Mouse (Mus musculus): ENCODE measurements at regions not wholly inside any gene's neighbourhood (a gene's known extent, or its start where the extent isn't known, plus 50 kb on each side); places are given as distances from the start of the nearest gene placed in this dataset.

DNA sequence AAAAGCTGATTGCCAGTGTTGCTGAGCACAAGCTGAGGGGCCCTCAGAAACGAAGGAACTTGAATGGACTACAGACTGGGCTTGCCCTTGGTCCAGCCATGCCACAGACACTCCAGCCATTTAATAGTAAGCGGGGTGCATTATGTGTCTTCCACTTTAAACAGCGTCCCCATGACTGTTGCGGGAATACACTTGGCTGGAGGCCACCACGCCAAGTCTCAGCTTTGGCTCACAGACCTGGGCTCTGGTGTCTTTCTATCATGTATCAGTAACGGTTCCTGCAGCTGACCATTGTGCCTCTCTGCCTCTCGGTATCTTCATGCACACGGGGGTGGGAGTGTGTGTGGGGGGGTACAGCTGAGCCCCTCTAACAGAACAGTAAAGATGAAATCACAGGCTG is 62.0 kb upstream of the Sdk2 start:
- WGBS = 90% methylated on average over 8 of the region's 8 CpGs
- no peak overlapping the region for H3K9ac ChIP-seq (replicated peaks; ENCODE audit: low read length)
- no peaks in the 10 kb centered on the region for H3K36me3 ChIP-seq (replicated peaks; ENCODE audit: control insufficient read depth, insufficient read depth, low read depth, low read length)
- no peak overlapping the region for H3K4me3 ChIP-seq (ENCODE audit: low read depth, low read length)
- no peak overlapping the region for H3K4me2 ChIP-seq (ENCODE audit: low read depth, low read length)
- H3K4me1 ChIP-seq (ENCODE audit: control insufficient read depth, insufficient read depth, low read length) = no peaks in the 10 kb centered on the region
- no peak overlapping the region for H3K27ac ChIP-seq (replicated peaks; ENCODE audit: low read depth, low read length)
- H3K27me3 ChIP-seq (ENCODE audit: control insufficient read depth, insufficient read depth, low read length) = no peaks in the 10 kb centered on the region
- no peak for ATAC-seq (replicated peaks; ENCODE audit: insufficient number of reproducible peaks, low FRiP score, low TSS enrichment, low read depth)
- DNase-seq (ENCODE audit: low spot score) = no peak
- H3K9me3 ChIP-seq (replicated peaks; ENCODE audit: control insufficient read depth, low read length) = no peaks in the 10 kb centered on the region

DNA sequence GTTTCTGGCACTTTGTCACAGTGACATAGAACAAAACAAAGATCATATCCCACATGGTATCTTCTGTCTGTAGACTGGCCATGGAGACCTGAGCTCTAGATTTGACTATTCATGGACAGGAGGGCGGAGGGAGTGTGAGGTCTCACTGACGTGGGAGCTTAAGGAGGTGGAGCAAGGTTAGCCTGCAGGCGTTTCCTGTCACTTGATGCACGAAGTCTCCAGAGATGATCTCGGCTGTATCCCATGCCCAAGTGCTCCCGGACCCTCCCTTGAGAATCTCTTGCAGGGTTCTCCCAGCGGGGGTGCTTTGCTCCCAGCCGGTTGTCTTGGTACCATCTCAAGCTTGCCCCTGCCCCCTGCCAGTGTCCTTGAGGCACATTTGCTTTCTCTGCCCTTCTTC is 60.6 kb upstream of the Sdk2 start:
- no peaks in the 10 kb centered on the region for H3K9me3 ChIP-seq (replicated peaks; ENCODE audit: control insufficient read depth, low read length)
- ATAC-seq (replicated peaks; ENCODE audit: insufficient number of reproducible peaks, low FRiP score, low TSS enrichment, low read depth) (no peak), DNase-seq (ENCODE audit: low spot score) (peak; percentile 8)
- no peaks in the 10 kb centered on the region for H3K27me3 ChIP-seq (ENCODE audit: control insufficient read depth, insufficient read depth, low read length)
- no peak overlapping the region for H3K4me3 ChIP-seq (ENCODE audit: low read depth, low read length)
- no peak overlapping the region for H3K9ac ChIP-seq (replicated peaks; ENCODE audit: low read length)
- H3K36me3 ChIP-seq (replicated peaks; ENCODE audit: control insufficient read depth, insufficient read depth, low read depth, low read length) = no peaks in the 10 kb centered on the region
- H3K4me2 ChIP-seq (ENCODE audit: low read depth, low read length) = no peak overlapping the region; the same call in 1 of the 2 replicates
- H3K4me1 ChIP-seq (ENCODE audit: control insufficient read depth, insufficient read depth, low read length) = no peaks in the 10 kb centered on the region
- WGBS = 22% methylated on average over 8 of the region's 8 CpGs
- H3K27ac ChIP-seq (replicated peaks; ENCODE audit: low read depth, low read length) = no peak overlapping the region

DNA sequence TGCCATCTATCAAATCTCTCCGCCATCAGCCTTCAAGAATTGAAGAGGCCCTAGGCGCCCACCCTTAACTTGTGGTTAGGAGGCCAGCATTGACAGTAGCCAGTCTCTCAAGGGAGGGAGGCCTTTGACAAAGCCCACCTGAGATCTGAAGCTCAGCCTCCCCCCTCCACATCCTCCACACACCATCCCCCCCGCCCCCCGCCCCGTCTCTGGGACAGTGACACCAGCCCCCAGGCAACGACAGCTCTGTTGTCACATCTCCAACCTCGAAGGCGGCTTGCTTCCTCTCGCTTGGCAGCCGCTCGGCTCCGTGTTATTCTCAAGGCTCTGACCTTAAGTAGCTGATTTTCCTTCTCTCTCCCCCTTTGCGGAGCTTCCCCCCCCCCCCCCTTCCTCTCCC is 55.3 kb upstream of the Sdk2 start:
- no peaks in the 10 kb centered on the region for H3K9me3 ChIP-seq (replicated peaks; ENCODE audit: control insufficient read depth, low read length)
- H3K4me1 ChIP-seq (ENCODE audit: control insufficient read depth, insufficient read depth, low read length) = no peaks in the 10 kb centered on the region
- no peak overlapping the region for H3K27ac ChIP-seq (replicated peaks; ENCODE audit: low read depth, low read length)
- no peak overlapping the region for H3K4me3 ChIP-seq (ENCODE audit: low read depth, low read length)
- H3K36me3 ChIP-seq (replicated peaks; ENCODE audit: control insufficient read depth, insufficient read depth, low read depth, low read length) = no peaks in the 10 kb centered on the region
- no peak for ATAC-seq (replicated peaks; ENCODE audit: insufficient number of reproducible peaks, low FRiP score, low TSS enrichment, low read depth)
- no peak overlapping the region for H3K9ac ChIP-seq (replicated peaks; ENCODE audit: low read length)
- no peak overlapping the region for H3K4me2 ChIP-seq (ENCODE audit: low read depth, low read length)
- no peak for DNase-seq (ENCODE audit: low spot score)
- 38% methylated on average over 12 of the region's 13 CpGs for WGBS
- H3K27me3 ChIP-seq (ENCODE audit: control insufficient read depth, insufficient read depth, low read length) = no peaks in the 10 kb centered on the region

DNA sequence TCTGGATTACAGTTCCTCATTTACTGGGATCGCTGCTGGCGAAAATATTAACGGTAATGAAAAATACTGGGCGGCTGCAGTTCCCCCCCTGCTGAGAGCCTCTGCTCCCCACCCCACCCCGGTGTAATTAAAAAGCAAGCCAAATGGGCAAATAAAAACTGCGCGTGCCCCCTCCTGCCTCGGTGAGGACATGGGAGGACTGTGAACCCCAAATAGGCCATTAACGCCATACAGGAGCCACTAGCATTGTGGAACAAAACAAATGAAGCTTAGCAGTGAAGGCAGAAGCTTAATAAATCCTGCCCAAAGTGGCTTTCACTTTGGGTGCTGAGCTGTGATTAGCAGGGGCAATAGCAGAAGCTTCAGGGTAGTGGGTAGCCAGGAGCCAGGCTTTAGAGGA is 52.3 kb upstream of the Sdk2 start:
- Histone ChIP-seq H3K4me2 (ENCODE audit: low read depth, low read length) (no peak overlapping the region), H3K27ac (replicated peaks; ENCODE audit: low read depth, low read length) (no peak overlapping the region), H3K9me3 (replicated peaks; ENCODE audit: control insufficient read depth, low read length) (no peaks in the 10 kb centered on the region), H3K9ac (replicated peaks; ENCODE audit: low read length) (no peak overlapping the region), H3K4me3 (ENCODE audit: low read depth, low read length) (no peak overlapping the region), H3K27me3 (ENCODE audit: control insufficient read depth, insufficient read depth, low read length) (no peaks in the 10 kb centered on the region), H3K4me1 (ENCODE audit: control insufficient read depth, insufficient read depth, low read length) (no peaks in the 10 kb centered on the region), H3K36me3 (replicated peaks; ENCODE audit: control insufficient read depth, insufficient read depth, low read depth, low read length) (no peaks in the 10 kb centered on the region)
- no peak for ATAC-seq (replicated peaks; ENCODE audit: insufficient number of reproducible peaks, low FRiP score, low TSS enrichment, low read depth)
- no peak for DNase-seq (ENCODE audit: low spot score)
- WGBS = 86% methylated on average over 9 of the region's 9 CpGs
